In the genomic region with DNA sequence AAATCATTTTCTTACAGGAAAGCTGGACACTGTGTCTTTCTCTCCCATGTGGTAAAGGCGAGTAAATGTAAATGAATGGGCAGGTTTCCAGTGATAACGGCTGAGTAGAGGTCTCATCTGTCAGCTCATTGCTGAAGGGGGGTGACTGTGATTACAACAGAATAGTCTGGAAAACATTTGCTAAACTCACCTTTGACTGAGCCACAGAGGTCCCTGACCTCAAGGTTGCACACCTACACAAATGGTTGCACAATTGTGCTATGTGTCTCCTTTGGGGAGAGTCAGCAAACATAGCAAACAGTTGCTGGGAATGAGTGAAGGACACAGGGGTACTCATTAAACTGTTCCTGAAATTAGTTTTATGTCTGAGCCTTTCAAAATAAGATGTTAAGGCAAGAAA, we compare ENCODE assay signal across 30 mouse cellular contexts. TPM values are rescaled to one million over a fixed set of nuclear protein-coding genes. Genes with fewer than 3 reads are reported as not detected.
A peak's percentile ranks its signal among the peaks of the same experiment; 100 is the strongest.
DNase-seq lines count a peak whose midpoint lies in the region; ATAC-seq and TF ChIP-seq lines count a peak whose summit lies in the region.
"Had no signal": no experiment of that assay in that cellular context is flagged by ENCODE, and none has a peak within 500 bp of the region (broad histone marks: within the 10 kb centered on the region; RNA-seq: fewer than 3 reads in every experiment).

No protein-coding gene starts in this region.

- TF ChIP-seq CTCF in liver, postnatal 0 days (IDR thresholded peaks at IDR 0.05; ENCODE audit: low read depth) = no peak

- H3K27me3 ChIP-seq in intestine, embryonic 16.5 days (replicated peaks; ENCODE audit: control insufficient read depth, insufficient read depth, low read length) = no peaks in the 10 kb centered on the region
- no peaks in the 10 kb centered on the region for H3K27me3 ChIP-seq in liver, embryonic 12.5 days (replicated peaks)
- H3K27me3 ChIP-seq in liver, postnatal 0 days (ENCODE audit: insufficient read depth, low read length) = no peaks in the 10 kb centered on the region
- H3K27me3 ChIP-seq in neural tube, embryonic 15.5 days (replicated peaks) = no peaks in the 10 kb centered on the region
- 0 out of 2 replicates have a peak, but pooled peaks cover under 1% of the 10 kb centered on the region for H3K27me3 ChIP-seq in heart, embryonic 10.5 days (ENCODE audit: insufficient read depth, poor library complexity, severe bottlenecking)
- H3K27me3 ChIP-seq: embryonic facial prominence, embryonic 12.5 days; forebrain, embryonic 15.5 days; hindbrain, embryonic 12.5 days; limb, embryonic 15.5 days; midbrain, embryonic 12.5 days; neural tube, embryonic 13.5 days had no signal

- H3K9ac ChIP-seq in intestine, embryonic 16.5 days (ENCODE audit: low read depth, low read length) = no peak overlapping the region
- no peak overlapping the region for H3K9ac ChIP-seq in liver, embryonic 12.5 days
- no peak overlapping the region for H3K9ac ChIP-seq in liver, postnatal 0 days (replicated peaks)
- H3K9ac ChIP-seq in neural tube, embryonic 15.5 days (replicated peaks) = no peak overlapping the region
- H3K9ac ChIP-seq: embryonic facial prominence, embryonic 12.5 days; forebrain, embryonic 15.5 days; hindbrain, embryonic 12.5 days; limb, embryonic 15.5 days; midbrain, embryonic 12.5 days; neural tube, embryonic 13.5 days had no signal

- peak; percentile 29 for DNase-seq in kidney, adult 9 months
- no peak for DNase-seq in kidney, postnatal 4 days
- DNase-seq in liver, postnatal 0 days = no peak
- DNase-seq in heart, embryonic 10.5 days (ENCODE audit: low spot score) = no peak
- no peak for DNase-seq in adipocyte (ENCODE audit: low spot score)
- DNase-seq: adrenal gland, postnatal 14 days; cerebellum, adult 11-12 months; cerebellum, adult 9-11 months; embryo, embryonic 11 days; gastrocnemius, adult 2 months; heart, postnatal 36 days; kidney, adult 8-10 months; kidney, postnatal 10 days; layer of hippocampus, adult 9-11 months; lung, postnatal 36 days; right cerebral cortex, adult 18-20 months had no signal

- no peak overlapping the region for H3K4me2 ChIP-seq in intestine, embryonic 16.5 days (ENCODE audit: low read depth, low read length)
- H3K4me2 ChIP-seq in liver, embryonic 12.5 days = 0 out of 2 replicates have a peak overlapping the region, but pooled peaks have one; percentile 13
- H3K4me2 ChIP-seq in liver, postnatal 0 days (ENCODE audit: low read depth, low read length) = peak overlapping the region; percentile 13; the same call in 1 of the 2 replicates
- H3K4me2 ChIP-seq in neural tube, embryonic 15.5 days = no peak overlapping the region
- H3K4me2 ChIP-seq: embryonic facial prominence, embryonic 12.5 days; forebrain, embryonic 15.5 days; heart, embryonic 11.5 days; hindbrain, embryonic 12.5 days; limb, embryonic 15.5 days; midbrain, embryonic 12.5 days; neural tube, embryonic 13.5 days had no signal

- 51% methylated on average over 2 of the region's 2 CpGs for WGBS in intestine, embryonic 16.5 days
- 44% methylated on average over 2 of the region's 2 CpGs for WGBS in liver, embryonic 12.5 days (ENCODE audit: insufficient replicate concordance)
- WGBS in liver, postnatal 0 days (ENCODE audit: insufficient replicate concordance) = 46% methylated on average over 2 of the region's 2 CpGs
- 71% methylated on average over 2 of the region's 2 CpGs for WGBS in neural tube, embryonic 15.5 days
- 71% methylated on average over 2 of the region's 2 CpGs for WGBS in heart, embryonic 10.5 days

- no peaks in the 10 kb centered on the region for H3K36me3 ChIP-seq in intestine, embryonic 16.5 days (ENCODE audit: control insufficient read depth, insufficient read depth, low read length)
- no peaks in the 10 kb centered on the region; the same call in 1 of the 2 replicates for H3K36me3 ChIP-seq in liver, embryonic 12.5 days
- H3K36me3 ChIP-seq in liver, postnatal 0 days (replicated peaks; ENCODE audit: insufficient read depth, low read length) = 0 out of 2 replicates have a peak, but pooled peaks cover 3% of the 10 kb centered on the region
- no peaks in the 10 kb centered on the region for H3K36me3 ChIP-seq in neural tube, embryonic 15.5 days
- H3K36me3 ChIP-seq in heart, embryonic 10.5 days = no peaks in the 10 kb centered on the region
- H3K36me3 ChIP-seq: embryonic facial prominence, embryonic 12.5 days; forebrain, embryonic 10.5 days; forebrain, embryonic 15.5 days; hindbrain, embryonic 12.5 days; limb, embryonic 10.5 days; limb, embryonic 15.5 days; midbrain, embryonic 12.5 days; neural tube, embryonic 13.5 days had no signal

- peak; percentile 87 for TF ChIP-seq EP300 in liver, postnatal 0 days (IDR thresholded peaks at IDR 0.05; ENCODE audit: low read depth)

- H3K4me1 ChIP-seq in intestine, embryonic 16.5 days (ENCODE audit: control insufficient read depth, insufficient read depth, low read length) = no peaks in the 10 kb centered on the region
- no peaks in the 10 kb centered on the region for H3K4me1 ChIP-seq in liver, embryonic 12.5 days
- no peaks in the 10 kb centered on the region for H3K4me1 ChIP-seq in liver, postnatal 0 days (ENCODE audit: insufficient read depth)
- no peaks in the 10 kb centered on the region for H3K4me1 ChIP-seq in neural tube, embryonic 15.5 days
- no peaks in the 10 kb centered on the region for H3K4me1 ChIP-seq in heart, embryonic 10.5 days
- H3K4me1 ChIP-seq: embryonic facial prominence, embryonic 12.5 days; forebrain, embryonic 10.5 days; forebrain, embryonic 15.5 days; hindbrain, embryonic 12.5 days; limb, embryonic 10.5 days; limb, embryonic 15.5 days; midbrain, embryonic 12.5 days; neural tube, embryonic 13.5 days had no signal

- H3K9me3 ChIP-seq in intestine, embryonic 16.5 days (ENCODE audit: control insufficient read depth, low read length) = no peaks in the 10 kb centered on the region
- H3K9me3 ChIP-seq in liver, embryonic 12.5 days (replicated peaks) = no peaks in the 10 kb centered on the region
- H3K9me3 ChIP-seq in liver, postnatal 0 days (ENCODE audit: low read length) = no peaks in the 10 kb centered on the region
- no peaks in the 10 kb centered on the region for H3K9me3 ChIP-seq in neural tube, embryonic 15.5 days (replicated peaks)
- H3K9me3 ChIP-seq in heart, embryonic 10.5 days = no peaks in the 10 kb centered on the region
- H3K9me3 ChIP-seq: embryonic facial prominence, embryonic 12.5 days; forebrain, embryonic 10.5 days; forebrain, embryonic 15.5 days; hindbrain, embryonic 12.5 days; limb, embryonic 10.5 days; limb, embryonic 15.5 days; midbrain, embryonic 12.5 days; neural tube, embryonic 13.5 days had no signal

- peak; percentile 57 for ATAC-seq in intestine, embryonic 16.5 days
- peak; percentile 69 for ATAC-seq in liver, embryonic 12.5 days
- peak; percentile 53 for ATAC-seq in liver, postnatal 0 days
- no peak for ATAC-seq in neural tube, embryonic 15.5 days (ENCODE audit: low FRiP score)
- ATAC-seq: forebrain, embryonic 15.5 days; Patski had no signal

- no peak overlapping the region for H3K27ac ChIP-seq in intestine, embryonic 16.5 days (ENCODE audit: low read length)
- H3K27ac ChIP-seq in liver, embryonic 12.5 days = peak overlapping the region; percentile 56
- peak overlapping the region; percentile 93 for H3K27ac ChIP-seq in liver, postnatal 0 days (ENCODE audit: low read depth)
- no peak overlapping the region for H3K27ac ChIP-seq in neural tube, embryonic 15.5 days (replicated peaks)
- no peak overlapping the region for H3K27ac ChIP-seq in heart, embryonic 10.5 days
- H3K27ac ChIP-seq: embryonic facial prominence, embryonic 12.5 days; forebrain, embryonic 10.5 days; forebrain, embryonic 15.5 days; gastrocnemius, adult 2 months; hindbrain, embryonic 12.5 days; limb, embryonic 10.5 days; limb, embryonic 15.5 days; midbrain, embryonic 12.5 days; neural tube, embryonic 13.5 days had no signal

- no peak overlapping the region for H3K4me3 ChIP-seq in intestine, embryonic 16.5 days (ENCODE audit: low read length)
- no peak overlapping the region for H3K4me3 ChIP-seq in liver, embryonic 12.5 days
- no peak overlapping the region for H3K4me3 ChIP-seq in liver, postnatal 0 days (ENCODE audit: low read depth, low read length)
- no peak overlapping the region for H3K4me3 ChIP-seq in neural tube, embryonic 15.5 days (replicated peaks)
- no peak overlapping the region for H3K4me3 ChIP-seq in heart, embryonic 10.5 days
- H3K4me3 ChIP-seq: embryonic facial prominence, embryonic 12.5 days; forebrain, embryonic 10.5 days; forebrain, embryonic 15.5 days; gastrocnemius, adult 2 months; hindbrain, embryonic 12.5 days; limb, embryonic 10.5 days; limb, embryonic 15.5 days; midbrain, embryonic 12.5 days; neural tube, embryonic 13.5 days had no signal

RNA-seq across cellular contexts. Expression of a gene that starts 10.8 kb away (rescaled TPM):
- polyA plus RNA-seq in intestine, embryonic 16.5 days (2015; fragmentation: Nextera tagmentation; extraction: Ambion mirVana) = 10.5 and 13.7 TPM in 2 replicates
- 139 and 143 TPM in 2 replicates for polyA plus RNA-seq in liver, embryonic 12.5 days (2016; fragmentation: Nextera tagmentation; extraction: Ambion mirVana)
- polyA plus RNA-seq in liver, postnatal 0 days (2015; fragmentation: Nextera tagmentation; extraction: Ambion mirVana) = 2,723 and 3,190 TPM in 2 replicates
- polyA plus RNA-seq in neural tube, embryonic 15.5 days (2015; fragmentation: Nextera tagmentation; extraction: Ambion mirVana) = 0.20 and 1.1 TPM in 2 replicates
- polyA plus RNA-seq in heart, embryonic 10.5 days (2016; fragmentation: Nextera tagmentation; extraction: Ambion mirVana) = 1.5 and 43.0 TPM in 2 replicates
- polyA plus RNA-seq: forebrain, embryonic 10.5 days; forebrain, embryonic 15.5 days; frontal cortex, adult 2 months; hindbrain, embryonic 12.5 days; limb, embryonic 10.5 days; midbrain, embryonic 12.5 days; Patski had no signal

RNA-seq across cellular contexts. Expression of a gene that starts 13.0 kb away (rescaled TPM):
- polyA plus RNA-seq in intestine, embryonic 16.5 days (2015; fragmentation: Nextera tagmentation; extraction: Ambion mirVana) = 11.6 and 19.2 TPM in 2 replicates
- 190 and 194 TPM in 2 replicates for polyA plus RNA-seq in liver, embryonic 12.5 days (2016; fragmentation: Nextera tagmentation; extraction: Ambion mirVana)
- polyA plus RNA-seq in liver, postnatal 0 days (2015; fragmentation: Nextera tagmentation; extraction: Ambion mirVana) = 4,366 and 4,944 TPM in 2 replicates
- 0.06 and 0.73 TPM in 2 replicates for polyA plus RNA-seq in neural tube, embryonic 15.5 days (2015; fragmentation: Nextera tagmentation; extraction: Ambion mirVana)
- polyA plus RNA-seq in heart, embryonic 10.5 days (2016; fragmentation: Nextera tagmentation; extraction: Ambion mirVana) = 0.78 and 22.1 TPM in 2 replicates
- polyA plus RNA-seq: forebrain, embryonic 10.5 days; forebrain, embryonic 15.5 days; hindbrain, embryonic 12.5 days; limb, embryonic 10.5 days; midbrain, embryonic 12.5 days; Patski had no signal

RNA-seq across cellular contexts. Expression of a gene that starts 16.5 kb away (rescaled TPM):
- polyA plus RNA-seq in intestine, embryonic 16.5 days (2015; fragmentation: Nextera tagmentation; extraction: Ambion mirVana) = 81.0 and 87.1 TPM in 2 replicates
- polyA plus RNA-seq in liver, embryonic 12.5 days (2016; fragmentation: Nextera tagmentation; extraction: Ambion mirVana) = 66.2 and 69.4 TPM in 2 replicates
- 29.6 and 29.9 TPM in 2 replicates for polyA plus RNA-seq in liver, postnatal 0 days (2015; fragmentation: Nextera tagmentation; extraction: Ambion mirVana)
- 92.6 and 97.6 TPM in 2 replicates for polyA plus RNA-seq in neural tube, embryonic 15.5 days (2015; fragmentation: Nextera tagmentation; extraction: Ambion mirVana)
- polyA plus RNA-seq in heart, embryonic 10.5 days (2016; fragmentation: Nextera tagmentation; extraction: Ambion mirVana) = 78.3 and 101 TPM in 2 replicates

RNA-seq across cellular contexts. Expression of a gene that starts 31.3 kb away (rescaled TPM):
- polyA plus RNA-seq in intestine, embryonic 16.5 days (2015; fragmentation: Nextera tagmentation; extraction: Ambion mirVana) = 5.9 and 14.1 TPM in 2 replicates
- polyA plus RNA-seq in liver, embryonic 12.5 days (2016; fragmentation: Nextera tagmentation; extraction: Ambion mirVana) = 170 and 179 TPM in 2 replicates
- 4,762 and 5,621 TPM in 2 replicates for polyA plus RNA-seq in liver, postnatal 0 days (2015; fragmentation: Nextera tagmentation; extraction: Ambion mirVana)
- polyA plus RNA-seq in neural tube, embryonic 15.5 days (2015; fragmentation: Nextera tagmentation; extraction: Ambion mirVana) = 0.51 TPM in 1 of 2 replicates, not detected in the other
- polyA plus RNA-seq in heart, embryonic 10.5 days (2016; fragmentation: Nextera tagmentation; extraction: Ambion mirVana) = 0.70 and 40.7 TPM in 2 replicates
- polyA plus RNA-seq: forebrain, embryonic 10.5 days; forebrain, embryonic 15.5 days; frontal cortex, adult 2 months; hindbrain, embryonic 12.5 days; midbrain, embryonic 12.5 days; neural tube, embryonic 13.5 days; Patski had no signal

Comparison
In these comparisons a context has a peak if more than half of its experiments do, and no peak if none do; other contexts are left out.
1. RNA of a gene that starts 10.8 kb away (polyA plus RNA-seq): 2,723 to 3,190 TPM in liver, postnatal 0 days; 139 to 143 TPM in liver, embryonic 12.5 days, 1.5 to 43.0 TPM in heart, embryonic 10.5 days, 10.5 to 13.7 TPM in intestine, embryonic 16.5 days and 0.20 to 1.1 TPM in neural tube, embryonic 15.5 days; every median in the first group is over 10 times any median in the second.
2. RNA of a gene that starts 13.0 kb away (polyA plus RNA-seq): 4,366 to 4,944 TPM in liver, postnatal 0 days; 190 to 194 TPM in liver, embryonic 12.5 days, 0.78 to 22.1 TPM in heart, embryonic 10.5 days, 11.6 to 19.2 TPM in intestine, embryonic 16.5 days and 0.06 to 0.73 TPM in neural tube, embryonic 15.5 days; every median in the first group is over 10 times any median in the second.
3. H3K27ac ChIP-seq: peak in liver, embryonic 12.5 days (single experiment) and liver, postnatal 0 days (single experiment); none in intestine, embryonic 16.5 days (single experiment), neural tube, embryonic 15.5 days (single experiment) and heart, embryonic 10.5 days (single experiment).
4. H3K4me2 ChIP-seq: peak in liver, embryonic 12.5 days (single experiment) and liver, postnatal 0 days (single experiment); none in intestine, embryonic 16.5 days (single experiment) and neural tube, embryonic 15.5 days (single experiment).